Mouse (Mus musculus) hindbrain, embryonic 11.5 days (tissue): ENCODE results near the gene Stard13. TPM values are rescaled to one million over a fixed set of nuclear protein-coding genes. Genes with fewer than 3 reads are reported as not detected.
A peak's percentile ranks its signal among the peaks of the same experiment; 100 is the strongest.

Source experiments
- ATAC-seq: fragments of 200-750 bp; cut with Nextera tagmentation; 2 replicates; pipeline ENCODE4 v1.8.0; 2017; ENCODE audit warnings: mild to moderate bottlenecking, moderate TSS enrichment, moderate library complexity; ENCODE audit not compliant: low FRiP score
- DNase-seq: peaks from one replicate; pipeline ENCODE4 v3.0.0-alpha.2; 2015; ENCODE audit warnings: low spot score
- H3K27ac ChIP-seq: fragments of 300-500 bp; sonication (generic); 2 replicates; pipeline ENCODE4 v1.5.1; 2014; ENCODE audit warnings: mild to moderate bottlenecking, low read depth, low read length
- H3K27me3 ChIP-seq: fragments of 300-500 bp; sonication (generic); 2 replicates; pipeline ENCODE4 v1.6.1; 2014; ENCODE audit warnings: mild to moderate bottlenecking, low read length, moderate library complexity, mixed read lengths; ENCODE audit not compliant: control insufficient read depth, insufficient read depth
- H3K36me3 ChIP-seq: fragments of 300-500 bp; sonication (generic); 2 replicates; pipeline ENCODE4 v1.6.1; 2014; ENCODE audit warnings: mild to moderate bottlenecking, low read length, moderate library complexity, mixed read lengths; ENCODE audit not compliant: control insufficient read depth, insufficient read depth
- H3K4me1 ChIP-seq: fragments of 300-500 bp; sonication (generic); replicated peaks from 2 replicates; pipeline ENCODE4 v1.6.1; 2014; ENCODE audit warnings: low read length, mixed read lengths; ENCODE audit not compliant: control insufficient read depth, insufficient read depth
- H3K4me2 ChIP-seq: fragments of 300-500 bp; sonication (generic); replicated peaks from 2 replicates; pipeline ENCODE4 v1.6.1; 2014; ENCODE audit warnings: mild to moderate bottlenecking, low read depth, low read length
- H3K4me3 ChIP-seq: fragments of 300-500 bp; sonication (generic); 2 replicates; pipeline ENCODE4 v1.5.1; 2014; ENCODE audit warnings: low read depth, low read length
- H3K9ac ChIP-seq: fragments of 300-500 bp; sonication (generic); 2 replicates; pipeline ENCODE4 v1.6.1; 2014; ENCODE audit warnings: low read depth, low read length
- H3K9me3 ChIP-seq: fragments of 300-500 bp; sonication (generic); 2 replicates; pipeline ENCODE4 v1.6.1; 2016; ENCODE audit warnings: low read length; ENCODE audit not compliant: control insufficient read depth
- WGBS: fragments of 180-500 bp; shearing (Covaris S2); extraction: QIAGEN DNeasy Blood & Tissue Kit; methylation state at CpG from one replicate; pipeline ENCODE4 v1.1.7; 2014; 5-methylcytosine and 5-hydroxymethylcytosine counted together
- polyA plus RNA-seq: library from polyadenylated mRNA; unstranded; fragments of >200 nt; fragmentation: Nextera tagmentation; extraction: Ambion mirVana; gene quantifications from 2 replicates; pipeline ENCODE4 v1.2.1, GENCODE M21; 2014

The Stard13 gene
- polyA plus RNA-seq = 4.1 and 4.3 TPM in 2 replicates

- peak within 1 kb of the TSS; percentile 44 for H3K9ac ChIP-seq
- peaks cover 3% of the 10 kb centered on the region for H3K27me3 ChIP-seq
- WGBS = 1% methylated on average over 46 of the region's 49 CpGs
- no peaks in the 10 kb centered on the region; the same call in 1 of the 2 replicates for H3K4me1 ChIP-seq
- peak; percentile 78 for ATAC-seq
- H3K4me2 ChIP-seq = peak within 1 kb of the TSS; percentile 65
- no peaks in the 10 kb centered on the region for H3K36me3 ChIP-seq
- DNase-seq = peak; percentile 63
- H3K4me3 ChIP-seq = peak within 1 kb of the TSS; percentile 38
- H3K27ac ChIP-seq = no peak within 1 kb of the TSS
- no peaks in the 10 kb centered on the region for H3K9me3 ChIP-seq
Observed at GRCm38 (mm10) chr5:151233400-151234031, at the start of gene Stard13. Stard13 (minus strand) TSS chr5:151233836.

GRCm38 (mm10) chr5:151279531-151279930 is 45.9 kb upstream of the Stard13 start:
- 87% methylated on average over 7 of the region's 7 CpGs for WGBS
- no peak for DNase-seq
- Histone ChIP-seq H3K9ac (no peak overlapping the region), H3K36me3 (no peaks in the 10 kb centered on the region), H3K27ac (no peak overlapping the region), H3K4me3 (no peak overlapping the region), H3K4me2 (no peak overlapping the region), H3K27me3 (no peaks in the 10 kb centered on the region), H3K9me3 (no peaks in the 10 kb centered on the region), H3K4me1 (no peaks in the 10 kb centered on the region)
- ATAC-seq = no peak

- H3K4me3 ChIP-seq = no peak overlapping the region
- no peak for DNase-seq
- 93% methylated on average over 6 of the region's 6 CpGs for WGBS
Observed at GRCm38 (mm10) chr5:151277927-151278326, 44.3 kb upstream of the Stard13 start.

GRCm38 (mm10) chr5:151275986-151276385 is 42.4 kb upstream of the Stard13 start:
- Histone ChIP-seq H3K9ac (no peak overlapping the region), H3K27ac (no peak overlapping the region), H3K4me2 (no peak overlapping the region), H3K9me3 (no peaks in the 10 kb centered on the region), H3K27me3 (no peaks in the 10 kb centered on the region), H3K36me3 (no peaks in the 10 kb centered on the region), H3K4me3 (no peak overlapping the region), H3K4me1 (no peaks in the 10 kb centered on the region)
- ATAC-seq = no peak
- DNase-seq = no peak
- 90% methylated on average over 2 of the region's 2 CpGs for WGBS

More at GRCm38 (mm10) chr5:151277927-151278326, 44.3 kb upstream of the Stard13 start:
- no peak overlapping the region for H3K9ac ChIP-seq
- H3K9me3 ChIP-seq = no peaks in the 10 kb centered on the region
- H3K27ac ChIP-seq = no peak overlapping the region
- no peaks in the 10 kb centered on the region for H3K36me3 ChIP-seq
- ATAC-seq = no peak
- H3K27me3 ChIP-seq = no peaks in the 10 kb centered on the region
- no peaks in the 10 kb centered on the region for H3K4me1 ChIP-seq
- H3K4me2 ChIP-seq = no peak overlapping the region

- Histone ChIP-seq H3K4me3 (no peak overlapping the region), H3K27ac (no peak overlapping the region), H3K9ac (no peak overlapping the region), H3K9me3 (no peaks in the 10 kb centered on the region), H3K36me3 (no peaks in the 10 kb centered on the region), H3K4me1 (no peaks in the 10 kb centered on the region), H3K27me3 (no peaks in the 10 kb centered on the region), H3K4me2 (no peak overlapping the region)
- ATAC-seq (no peak), DNase-seq (no peak)
- WGBS = 78% methylated on average over 6 of the region's 6 CpGs
Observed at GRCm38 (mm10) chr5:151274265-151274664, 40.6 kb upstream of the Stard13 start.

GRCm38 (mm10) chr5:151270815-151271214 is 37.2 kb upstream of the Stard13 start:
- H3K9ac ChIP-seq = no peak overlapping the region
- H3K4me2 ChIP-seq = no peak overlapping the region
- H3K27me3 ChIP-seq = no peaks in the 10 kb centered on the region
- no peak for DNase-seq
- no peak overlapping the region for H3K4me3 ChIP-seq
- H3K4me1 ChIP-seq = no peaks in the 10 kb centered on the region
- no peaks in the 10 kb centered on the region for H3K9me3 ChIP-seq
- no peak for ATAC-seq
- no peak overlapping the region for H3K27ac ChIP-seq
- WGBS = 93% methylated on average over 5 of the region's 5 CpGs
- no peaks in the 10 kb centered on the region for H3K36me3 ChIP-seq

GRCm38 (mm10) chr5:151266896-151267634 is 33.4 kb upstream of the Stard13 start:
- WGBS = 89% methylated on average over 14 of the region's 14 CpGs
- Histone ChIP-seq H3K9ac (no peak overlapping the region), H3K27me3 (no peaks in the 10 kb centered on the region), H3K27ac (no peak overlapping the region), H3K9me3 (no peaks in the 10 kb centered on the region), H3K4me2 (no peak overlapping the region), H3K36me3 (no peaks in the 10 kb centered on the region), H3K4me1 (no peaks in the 10 kb centered on the region), H3K4me3 (no peak overlapping the region)
- DNase-seq = no peak
- ATAC-seq = no peak

GRCm38 (mm10) chr5:151261558-151261957 is 27.9 kb upstream of the Stard13 start:
- Histone ChIP-seq H3K4me2 (no peak overlapping the region), H3K27me3 (no peaks in the 10 kb centered on the region), H3K9ac (no peak overlapping the region), H3K9me3 (no peaks in the 10 kb centered on the region), H3K27ac (no peak overlapping the region), H3K36me3 (no peaks in the 10 kb centered on the region), H3K4me3 (no peak overlapping the region), H3K4me1 (no peaks in the 10 kb centered on the region)
- DNase-seq = no peak
- 76% methylated on average over 2 of the region's 2 CpGs for WGBS
- no peak for ATAC-seq

GRCm38 (mm10) chr5:151252213-151252612 is 18.6 kb upstream of the Stard13 start:
- DNase-seq (peak; percentile 27), ATAC-seq (no peak)
- 57% methylated on average over 8 of the region's 8 CpGs for WGBS
- H3K9ac ChIP-seq = no peak overlapping the region
- H3K9me3 ChIP-seq = no peaks in the 10 kb centered on the region
- no peaks in the 10 kb centered on the region for H3K4me1 ChIP-seq
- no peaks in the 10 kb centered on the region for H3K27me3 ChIP-seq
- H3K4me3 ChIP-seq = no peak overlapping the region
- H3K36me3 ChIP-seq = no peaks in the 10 kb centered on the region
- H3K27ac ChIP-seq = no peak overlapping the region
- H3K4me2 ChIP-seq = no peak overlapping the region
